ENCODE assay signal across 8 mouse cellular contexts in genomic region chr3:9402836-9403235, GRCm38 (mm10).
DNase-seq lines count a peak whose midpoint lies in the region; ATAC-seq lines count a peak whose summit lies in the region.

No protein-coding gene starts in this region.

- peaks cover 36% of the 10 kb centered on the region for H3K4me1 ChIP-seq in forebrain, embryonic 15.5 days
- peaks cover 13% of the 10 kb centered on the region for H3K4me1 ChIP-seq in forebrain, embryonic 10.5 days
- H3K4me1 ChIP-seq in liver, embryonic 11.5 days (replicated peaks; ENCODE audit: control insufficient read depth, insufficient read depth, low read length), result peaks cover 41% of the 10 kb centered on the region
- peaks cover 9% of the 10 kb centered on the region; the same call in 1 of the 2 replicates for H3K4me1 ChIP-seq in neural tube, embryonic 14.5 days (ENCODE audit: control insufficient read depth, insufficient read depth, low read length)

- 21% methylated on average over 5 of the region's 5 CpGs for WGBS in forebrain, embryonic 15.5 days
- WGBS in forebrain, embryonic 10.5 days, result 62% methylated on average over 5 of the region's 5 CpGs
- WGBS in liver, embryonic 11.5 days, result 29% methylated on average over 5 of the region's 5 CpGs
- WGBS in neural tube, embryonic 14.5 days, result 31% methylated on average over 5 of the region's 5 CpGs

- H3K27me3 ChIP-seq in forebrain, embryonic 15.5 days, result no peaks in the 10 kb centered on the region
- H3K27me3 ChIP-seq in forebrain, embryonic 10.5 days (ENCODE audit: poor library complexity, severe bottlenecking), result no peaks in the 10 kb centered on the region
- H3K27me3 ChIP-seq in liver, embryonic 11.5 days (replicated peaks; ENCODE audit: control insufficient read depth, insufficient read depth, low read length), result no peaks in the 10 kb centered on the region
- no peaks in the 10 kb centered on the region for H3K27me3 ChIP-seq in neural tube, embryonic 14.5 days (ENCODE audit: control insufficient read depth, insufficient read depth, low read length)

- no peak overlapping the region for H3K9ac ChIP-seq in forebrain, embryonic 15.5 days (replicated peaks)
- H3K9ac ChIP-seq in liver, embryonic 11.5 days (ENCODE audit: low read depth, low read length), result no peak overlapping the region
- no peak overlapping the region for H3K9ac ChIP-seq in neural tube, embryonic 14.5 days (replicated peaks; ENCODE audit: low read depth, low read length)

- H3K9me3 ChIP-seq in forebrain, embryonic 15.5 days, result no peaks in the 10 kb centered on the region
- H3K9me3 ChIP-seq in forebrain, embryonic 10.5 days, result no peaks in the 10 kb centered on the region
- H3K9me3 ChIP-seq in liver, embryonic 11.5 days (ENCODE audit: control insufficient read depth, low read length), result no peaks in the 10 kb centered on the region
- H3K9me3 ChIP-seq in neural tube, embryonic 14.5 days (ENCODE audit: control insufficient read depth, low read length), result no peaks in the 10 kb centered on the region

- no peak for DNase-seq in forebrain, embryonic 10.5 days (ENCODE audit: extremely low spot score, low spot score)
- DNase-seq in forelimb bud, embryonic 11.5 days (ENCODE audit: low read depth, low spot score), result peak; percentile 16
- DNase-seq in liver, embryonic 11.5 days (ENCODE audit: low spot score), result no peak
- no peak for DNase-seq in cerebellum, adult 8-10 months

- no peak overlapping the region for H3K4me3 ChIP-seq in forebrain, embryonic 15.5 days
- no peak overlapping the region for H3K4me3 ChIP-seq in forebrain, embryonic 10.5 days
- no peak overlapping the region for H3K4me3 ChIP-seq in liver, embryonic 11.5 days (ENCODE audit: low read depth, low read length)
- H3K4me3 ChIP-seq in neural tube, embryonic 14.5 days (ENCODE audit: low read depth, low read length), result no peak overlapping the region

- no peaks in the 10 kb centered on the region for H3K36me3 ChIP-seq in forebrain, embryonic 15.5 days
- H3K36me3 ChIP-seq in forebrain, embryonic 10.5 days (replicated peaks), result no peaks in the 10 kb centered on the region
- H3K36me3 ChIP-seq in liver, embryonic 11.5 days (ENCODE audit: control insufficient read depth, insufficient read depth, low read length), result no peaks in the 10 kb centered on the region
- no peaks in the 10 kb centered on the region for H3K36me3 ChIP-seq in neural tube, embryonic 14.5 days (ENCODE audit: control insufficient read depth, insufficient read depth, low read length)

- ATAC-seq in forebrain, embryonic 15.5 days (replicated peaks), result 0 out of 2 replicates have a peak, but pooled peaks have one; percentile 8
- peak; percentile 79 for ATAC-seq in CD4-positive, CD25-positive, alpha-beta regulatory T cell, adult 4 months
- 0 out of 2 replicates have a peak, but pooled peaks have one; percentile 37 for ATAC-seq in liver, embryonic 11.5 days (replicated peaks; ENCODE audit: low FRiP score)
- peak; percentile 38; the same call in 1 of the 2 replicates for ATAC-seq in neural tube, embryonic 14.5 days (ENCODE audit: low read depth)
- no peak for ATAC-seq in cerebellum, adult (ENCODE audit: insufficient number of reproducible peaks, low FRiP score, low TSS enrichment)

- 0 out of 2 replicates have a peak overlapping the region, but pooled peaks have one; percentile 33 for H3K27ac ChIP-seq in forebrain, embryonic 15.5 days (replicated peaks)
- H3K27ac ChIP-seq in forebrain, embryonic 10.5 days, result no peak overlapping the region
- peak overlapping the region; percentile 30; the same call in 1 of the 2 replicates for H3K27ac ChIP-seq in liver, embryonic 11.5 days (ENCODE audit: low read depth, low read length)
- H3K27ac ChIP-seq in neural tube, embryonic 14.5 days (ENCODE audit: low read depth, low read length), result no peak overlapping the region

- no peak overlapping the region for H3K4me2 ChIP-seq in forebrain, embryonic 15.5 days (replicated peaks)
- peak overlapping the region; percentile 41 for H3K4me2 ChIP-seq in liver, embryonic 11.5 days
- no peak overlapping the region for H3K4me2 ChIP-seq in neural tube, embryonic 14.5 days (ENCODE audit: low read depth, low read length)

Comparison
In these comparisons a context has a peak if more than half of its experiments do, and no peak if none do; other contexts are left out.
1. H3K27ac ChIP-seq: peak in forebrain, embryonic 15.5 days (single experiment) and liver, embryonic 11.5 days (single experiment); none in forebrain, embryonic 10.5 days (single experiment) and neural tube, embryonic 14.5 days (single experiment).